Mouse (Mus musculus) limb, embryonic 12.5 days (tissue): Measurements from ENCODE around the gene Serpina9. TPM values are rescaled to one million over a fixed set of nuclear protein-coding genes. Genes with fewer than 3 reads are reported as not detected.
"Not testable (repeated sequence)": the region's sequence is repeated elsewhere in the genome, so short reads cannot be mapped to it uniquely, and the experiment has no call there.

Experiments
- ATAC-seq: fragments of 200-750 bp; cut with Nextera tagmentation; 2 replicates; pipeline ENCODE4 v1.8.0; 2017; ENCODE audit warnings: low read depth, moderate TSS enrichment; ENCODE audit not compliant: insufficient number of reproducible peaks, insufficient read depth, low FRiP score, low TSS enrichment
- H3K27ac ChIP-seq: fragments of 300-500 bp; sonication (generic); 2 replicates; pipeline ENCODE4 v1.5.1; 2016; ENCODE audit warnings: mild to moderate bottlenecking, moderate library complexity
- H3K27me3 ChIP-seq: fragments of 300-500 bp; sonication (generic); 2 replicates; pipeline ENCODE4 v1.6.1; 2016; ENCODE audit warnings: mild to moderate bottlenecking, moderate library complexity
- H3K36me3 ChIP-seq: fragments of 300-500 bp; sonication (generic); 2 replicates; pipeline ENCODE4 v1.6.1; 2016; ENCODE audit warnings: mild to moderate bottlenecking, moderate library complexity
- H3K4me1 ChIP-seq: fragments of 300-500 bp; sonication (generic); replicated peaks from 2 replicates; pipeline ENCODE4 v1.6.1; 2016
- H3K4me2 ChIP-seq: fragments of 300-500 bp; sonication (generic); 2 replicates; pipeline ENCODE4 v1.6.1; 2016; ENCODE audit warnings: mild to moderate bottlenecking, moderate library complexity
- H3K4me3 ChIP-seq: fragments of 300-500 bp; sonication (generic); replicated peaks from 2 replicates; pipeline ENCODE4 v1.5.1; 2016; ENCODE audit warnings: mild to moderate bottlenecking
- H3K9ac ChIP-seq: fragments of 300-500 bp; sonication (generic); replicated peaks from 2 replicates; pipeline ENCODE4 v1.6.1; 2016; ENCODE audit warnings: mild to moderate bottlenecking, moderate library complexity
- H3K9me3 ChIP-seq: fragments of 300-500 bp; sonication (generic); 2 replicates; pipeline ENCODE4 v1.6.1; 2016; ENCODE audit warnings: mild to moderate bottlenecking, moderate library complexity
- WGBS: fragments of 180-500 bp; shearing (Covaris S2); methylation state at CpG from one replicate; pipeline ENCODE4 v1.1.7; 2016; 5-methylcytosine and 5-hydroxymethylcytosine counted together
- polyA plus RNA-seq: library from polyadenylated mRNA; unstranded; fragments of >200 nt; fragmentation: Nextera tagmentation; extraction: Ambion mirVana; gene quantifications from 2 replicates; pipeline ENCODE4 v1.2.1, GENCODE M21; 2016

Serpina9 gene
- polyA plus RNA-seq, 1 experiment from 2014 or later: not detected

- H3K36me3 ChIP-seq: no peaks in the 10 kb centered on the region
- H3K9me3 ChIP-seq: 0 out of 2 replicates have a peak, but pooled peaks cover 12% of the 10 kb centered on the region
- 78% methylated on average over 3 of the region's 3 CpGs for WGBS
Observed at GRCm38 (mm10) chr12:103966761-103967160, 46.8 kb downstream of the Serpina9 start.

GRCm38 (mm10) chr12:103963288-103963687, 50.3 kb downstream of the Serpina9 start:
- no peak overlapping the region for H3K9ac ChIP-seq
- H3K4me1 ChIP-seq: no peaks in the 10 kb centered on the region
- 83% methylated on average over 4 of the region's 4 CpGs for WGBS
- H3K27me3 ChIP-seq: no peaks in the 10 kb centered on the region
- 0 out of 2 replicates have a peak, but pooled peaks cover 12% of the 10 kb centered on the region for H3K9me3 ChIP-seq
- no peaks in the 10 kb centered on the region for H3K36me3 ChIP-seq
- no peak overlapping the region for H3K4me2 ChIP-seq
- no peak overlapping the region for H3K4me3 ChIP-seq
- no peak for ATAC-seq
- H3K27ac ChIP-seq: no peak overlapping the region

More at GRCm38 (mm10) chr12:103966761-103967160, 46.8 kb downstream of the Serpina9 start:
- H3K9ac ChIP-seq: no peak overlapping the region
- H3K4me3 ChIP-seq: no peak overlapping the region
- ATAC-seq: no peak
- no peaks in the 10 kb centered on the region for H3K4me1 ChIP-seq
- H3K27ac ChIP-seq: no peak overlapping the region
- H3K4me2 ChIP-seq: no peak overlapping the region
- H3K27me3 ChIP-seq: no peaks in the 10 kb centered on the region

GRCm38 (mm10) chr12:103962860-103963259, 50.7 kb downstream of the Serpina9 start:
- no peak overlapping the region for H3K4me3 ChIP-seq
- no peaks in the 10 kb centered on the region for H3K36me3 ChIP-seq
- 81% methylated on average over 8 of the region's 8 CpGs for WGBS
- no peak for ATAC-seq
- H3K4me1 ChIP-seq: no peaks in the 10 kb centered on the region
- no peaks in the 10 kb centered on the region for H3K27me3 ChIP-seq
- H3K9ac ChIP-seq: no peak overlapping the region
- 0 out of 2 replicates have a peak, but pooled peaks cover 9% of the 10 kb centered on the region for H3K9me3 ChIP-seq
- H3K4me2 ChIP-seq: no peak overlapping the region
- no peak overlapping the region for H3K27ac ChIP-seq

GRCm38 (mm10) chr12:103962337-103962736, 51.2 kb downstream of the Serpina9 start:
- H3K36me3 ChIP-seq: no peaks in the 10 kb centered on the region
- 0 out of 2 replicates have a peak, but pooled peaks cover 6% of the 10 kb centered on the region for H3K9me3 ChIP-seq
- no peak overlapping the region for H3K27ac ChIP-seq
- no peaks in the 10 kb centered on the region for H3K27me3 ChIP-seq
- H3K9ac ChIP-seq: no peak overlapping the region
- H3K4me2 ChIP-seq: no peak overlapping the region
- H3K4me1 ChIP-seq: no peaks in the 10 kb centered on the region
- ATAC-seq: no peak
- 84% methylated on average over 5 of the region's 5 CpGs for WGBS
- H3K4me3 ChIP-seq: no peak overlapping the region

GRCm38 (mm10) chr12:103961716-103962115, 51.8 kb downstream of the Serpina9 start:
- 80% methylated on average over 1 of the region's 1 CpGs for WGBS
- Histone ChIP-seq H3K4me3 (no peak overlapping the region), H3K9ac (no peak overlapping the region), H3K27me3 (no peaks in the 10 kb centered on the region), H3K4me2 (no peak overlapping the region), H3K36me3 (no peaks in the 10 kb centered on the region), H3K4me1 (no peaks in the 10 kb centered on the region), H3K27ac (no peak overlapping the region), H3K9me3 (0 out of 2 replicates have a peak, but pooled peaks cover 6% of the 10 kb centered on the region)
- no peak for ATAC-seq

- peak; percentile 47; the same call in 1 of the 2 replicates for ATAC-seq
- Histone ChIP-seq H3K4me3 (no peak within 1 kb of the TSS), H3K9me3 (no peaks in the 10 kb centered on the region), H3K9ac (no peak within 1 kb of the TSS), H3K4me2 (no peak within 1 kb of the TSS), H3K4me1 (no peaks in the 10 kb centered on the region), H3K36me3 (no peaks in the 10 kb centered on the region), H3K27me3 (no peaks in the 10 kb centered on the region), H3K27ac (no peak within 1 kb of the TSS)
- 92% methylated on average over 3 of the region's 3 CpGs for WGBS
Observed at GRCm38 (mm10) chr12:103958798-103959197, 54.8 kb downstream of the Serpina9 start, which contains the start of gene Serpina1e. Gene Serpina1e, minus strand, starts transcription at chr12:103958975.

- H3K9me3 ChIP-seq, H3K9ac ChIP-seq, H3K4me3 ChIP-seq, H3K27me3 ChIP-seq, H3K27ac ChIP-seq, H3K4me2 ChIP-seq, ATAC-seq, H3K4me1 ChIP-seq, H3K36me3 ChIP-seq: not testable (repeated sequence)
- 79% methylated on average over 2 of the region's 2 CpGs for WGBS
Observed at GRCm38 (mm10) chr12:103956555-103956954, 57.0 kb downstream of the Serpina9 start.

- not testable (repeated sequence) for H3K36me3 ChIP-seq, H3K9ac ChIP-seq, H3K27me3 ChIP-seq, H3K4me2 ChIP-seq, H3K4me1 ChIP-seq, ATAC-seq, H3K4me3 ChIP-seq, H3K9me3 ChIP-seq, H3K27ac ChIP-seq
- 71% methylated on average over 3 of the region's 3 CpGs for WGBS
Observed at GRCm38 (mm10) chr12:103952972-103953371, 60.6 kb downstream of the Serpina9 start.

GRCm38 (mm10) chr12:103946243-103946642, 67.3 kb downstream of the Serpina9 start:
- Histone ChIP-seq H3K4me3 (no peak overlapping the region), H3K4me1 (no peaks in the 10 kb centered on the region), H3K9me3 (peaks cover 25% of the 10 kb centered on the region; the same call in 1 of the 2 replicates), H3K27ac (no peak overlapping the region), H3K9ac (no peak overlapping the region), H3K4me2 (no peak overlapping the region), H3K36me3 (no peaks in the 10 kb centered on the region), H3K27me3 (no peaks in the 10 kb centered on the region)
- no peak for ATAC-seq
- WGBS: 84% methylated on average over 4 of the region's 4 CpGs

Other genes with a start within 250 kb of the Serpina9 start
- not detected in 2 replicates for gene Serpina1d, start 240.2 kb downstream of the Serpina9 start, polyA plus RNA-seq
- 0.50 TPM in 1 of 2 replicates, not detected in the other for gene Serpina1b, start 183.4 kb downstream of the Serpina9 start, polyA plus RNA-seq
- gene Serpina1a, start 150.2 kb downstream of the Serpina9 start, polyA plus RNA-seq: not detected in 2 replicates
- gene Serpina1c, start 108.9 kb downstream of the Serpina9 start, polyA plus RNA-seq: not detected in 2 replicates
- not detected in 2 replicates for gene Serpina1e, start 54.8 kb downstream of the Serpina9 start, polyA plus RNA-seq
- gene Serpina11, start 23.8 kb downstream of the Serpina9 start, polyA plus RNA-seq: not detected in 2 replicates
- not detected in 2 replicates for gene Serpina12, start 30.7 kb upstream of the Serpina9 start, polyA plus RNA-seq
- not detected in 2 replicates for gene Serpina5, start 87.4 kb upstream of the Serpina9 start, polyA plus RNA-seq
- not detected in 2 replicates for gene Serpina3a, start 99.0 kb upstream of the Serpina9 start, polyA plus RNA-seq
- gene Serpina3b, start 114.2 kb upstream of the Serpina9 start, polyA plus RNA-seq: not detected in 2 replicates
- gene Serpina3c, start 140.1 kb upstream of the Serpina9 start, polyA plus RNA-seq: not detected in 2 replicates
- not detected in 2 replicates for gene Serpina3f, start 200.8 kb upstream of the Serpina9 start, polyA plus RNA-seq
- 0.26 and 0.42 TPM in 2 replicates for gene Serpina3g, start 222.5 kb upstream of the Serpina9 start, polyA plus RNA-seq
- 0.15 and 0.21 TPM in 2 replicates for gene Serpina3i, start 249.4 kb upstream of the Serpina9 start, polyA plus RNA-seq